Comparison of ENCODE assay signal across 14 mouse cellular contexts in genomic region chr11:84638353-84638752, GRCm38 (mm10).
"Had no signal": no experiment of that assay in that cellular context is flagged by ENCODE, and none has a peak within 500 bp of the region (broad histone marks: within the 10 kb centered on the region; RNA-seq: fewer than 3 reads in every experiment).

No protein-coding gene starts in this region.

- H3K9ac ChIP-seq: limb, embryonic 12.5 days; liver, embryonic 13.5 days; liver, postnatal 0 days; lung, embryonic 15.5 days had no signal

- DNase-seq: kidney, adult 8-10 months; kidney, postnatal 25 days; layer of hippocampus, postnatal 36 days; liver; liver, embryonic 13.5 days; liver, postnatal 0 days; lung, postnatal 14 days; thymus, postnatal 4 days had no signal

- H3K27ac ChIP-seq: limb, embryonic 12.5 days; liver, embryonic 13.5 days; lung, embryonic 15.5 days; macrophage; stomach, postnatal 0 days had no signal

- H3K4me3 ChIP-seq: limb, embryonic 12.5 days; liver, embryonic 13.5 days; lung, embryonic 15.5 days; megakaryocyte, embryonic 14.5 days had no signal

- ATAC-seq: intestine, postnatal 0 days; liver, postnatal 0 days had no signal

- H3K4me1 ChIP-seq: liver, embryonic 13.5 days; megakaryocyte, embryonic 14.5 days had no signal

- H3K36me3 ChIP-seq: limb, embryonic 12.5 days; liver, embryonic 13.5 days; lung, embryonic 15.5 days had no signal

- H3K9me3 ChIP-seq: limb, embryonic 12.5 days; liver, embryonic 13.5 days; lung, embryonic 15.5 days; megakaryocyte, embryonic 14.5 days had no signal

- H3K4me2 ChIP-seq: limb, embryonic 12.5 days; liver, embryonic 13.5 days; lung, embryonic 15.5 days had no signal
